Mouse (Mus musculus): Measurements from ENCODE around the gene Mical3. TPM values are rescaled to one million over a fixed set of nuclear protein-coding genes. Genes with fewer than 3 reads are reported as not detected.

The Mical3 gene
- polyA plus RNA-seq, 1 experiment from 2014 or later, result 28.1 TPM

DNA sequence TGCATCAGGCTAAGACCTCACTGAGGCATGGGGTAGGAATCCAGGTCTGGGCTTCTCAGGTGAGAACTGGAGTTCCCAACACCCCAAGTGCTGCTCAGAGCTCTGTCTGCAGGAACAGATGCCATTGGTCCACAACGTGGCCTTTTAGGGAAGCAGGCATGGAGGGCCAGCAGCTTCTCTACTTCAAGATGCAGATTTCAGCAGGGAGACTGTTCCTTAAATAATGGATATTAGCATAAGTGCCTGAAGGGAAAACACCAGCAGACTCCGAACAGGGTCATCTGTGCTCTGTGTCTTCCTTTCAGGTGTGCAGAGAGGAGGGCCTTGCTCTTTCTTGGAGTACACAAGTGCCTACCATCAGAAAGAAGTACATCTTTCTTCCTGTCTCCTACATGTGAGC lies 187.7 kb downstream of the Mical3 start:
- Histone ChIP-seq H3K27ac (replicated peaks) (no peak overlapping the region), H3K4me2 (no peak overlapping the region), H3K4me1 (replicated peaks) (no peaks in the 10 kb centered on the region), H3K36me3 (peaks cover 35% of the 10 kb centered on the region), H3K9ac (no peak overlapping the region), H3K9me3 (no peaks in the 10 kb centered on the region), H3K4me3 (no peak overlapping the region), H3K27me3 (no peaks in the 10 kb centered on the region)
- ATAC-seq (ENCODE audit: low read depth), result no peak
- WGBS, result 82% methylated on average over 2 of the region's 2 CpGs

- Histone ChIP-seq H3K9me3 (no peaks in the 10 kb centered on the region), H3K4me1 (replicated peaks) (no peaks in the 10 kb centered on the region), H3K27ac (replicated peaks) (no peak overlapping the region), H3K27me3 (no peaks in the 10 kb centered on the region), H3K4me2 (no peak overlapping the region), H3K36me3 (peaks cover 27% of the 10 kb centered on the region), H3K9ac (no peak overlapping the region), H3K4me3 (no peak overlapping the region)
- 93% methylated on average over 13 of the region's 13 CpGs for WGBS
- ATAC-seq (ENCODE audit: low read depth), result no peak
Measured at GRCm38 (mm10) chr6:120941575-120941974, 189.2 kb downstream of the Mical3 start.

DNA sequence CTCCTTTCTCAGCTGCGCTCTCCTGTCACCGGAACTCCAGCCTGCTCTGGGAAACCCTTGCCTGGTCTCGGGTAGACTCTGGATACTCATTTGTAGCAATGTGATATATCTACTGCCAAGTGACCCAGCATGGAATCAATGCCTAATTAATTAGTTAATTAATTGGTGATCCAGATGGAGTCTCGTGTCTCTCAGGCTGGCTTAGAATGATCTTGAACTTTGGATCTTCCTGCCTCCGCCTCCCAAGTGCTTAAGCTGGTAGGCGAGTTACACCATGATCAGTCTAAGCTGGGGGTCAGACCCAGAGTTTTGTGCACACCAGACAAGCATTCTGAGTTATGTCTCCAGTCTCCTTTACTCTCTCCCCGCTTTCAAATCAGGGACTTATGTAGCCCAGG lies 189.7 kb downstream of the Mical3 start:
- Histone ChIP-seq H3K4me1 (replicated peaks) (no peaks in the 10 kb centered on the region), H3K27me3 (no peaks in the 10 kb centered on the region), H3K4me2 (no peak overlapping the region), H3K27ac (replicated peaks) (no peak overlapping the region), H3K36me3 (peaks cover 22% of the 10 kb centered on the region), H3K4me3 (no peak overlapping the region), H3K9ac (no peak overlapping the region), H3K9me3 (no peaks in the 10 kb centered on the region)
- no peak for ATAC-seq (ENCODE audit: low read depth)
- WGBS, result 70% methylated on average over 7 of the region's 7 CpGs

DNA sequence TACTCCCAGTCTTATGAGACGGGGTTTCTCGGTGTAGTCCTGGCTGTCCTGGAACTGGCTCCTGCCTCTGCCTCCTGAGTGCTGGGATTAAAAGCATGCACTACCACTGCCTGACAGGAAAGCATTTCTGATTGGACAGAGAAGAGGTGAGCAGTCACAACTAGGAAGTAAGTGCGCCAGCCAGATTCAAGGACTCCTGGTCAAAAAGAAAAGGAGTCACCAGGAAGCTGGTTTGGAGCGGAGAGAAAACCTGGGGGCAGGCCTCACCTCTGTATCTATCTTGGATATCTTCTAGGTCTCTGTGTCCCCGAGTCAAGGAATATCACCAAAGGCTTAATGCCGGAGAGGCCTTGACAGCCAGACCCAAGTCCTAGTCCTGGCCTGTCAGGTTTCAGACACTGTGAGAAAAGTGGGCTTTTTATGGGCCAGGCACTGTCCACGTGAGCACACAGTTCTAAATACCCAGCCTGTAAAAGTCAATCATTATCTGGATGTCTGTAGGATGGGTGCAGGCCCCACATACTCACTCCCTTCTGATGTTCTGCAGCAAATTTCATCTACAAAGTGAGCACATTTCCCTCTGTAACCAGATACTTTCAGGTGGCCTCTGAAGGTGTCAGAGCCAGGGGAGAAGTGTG lies 190.2 kb downstream of the Mical3 start:
- no peak overlapping the region for H3K9ac ChIP-seq
- 86% methylated on average over 7 of the region's 7 CpGs for WGBS

GRCm38 (mm10) chr6:120939783-120940182 lies 191.0 kb downstream of the Mical3 start:
- no peaks in the 10 kb centered on the region for H3K9me3 ChIP-seq
- no peak overlapping the region for H3K27ac ChIP-seq (replicated peaks)
- no peaks in the 10 kb centered on the region for H3K27me3 ChIP-seq
- no peak for ATAC-seq (ENCODE audit: low read depth)
- H3K9ac ChIP-seq, result no peak overlapping the region
- 83% methylated on average over 3 of the region's 3 CpGs for WGBS
- H3K4me3 ChIP-seq, result no peak overlapping the region
- no peak overlapping the region for H3K4me2 ChIP-seq
- H3K36me3 ChIP-seq, result peaks cover 21% of the 10 kb centered on the region
- H3K4me1 ChIP-seq (replicated peaks), result no peaks in the 10 kb centered on the region

More for the DNA sequence above, 190.2 kb downstream of the Mical3 start:
- Histone ChIP-seq H3K36me3 (peaks cover 19% of the 10 kb centered on the region), H3K4me1 (replicated peaks) (no peaks in the 10 kb centered on the region), H3K27me3 (no peaks in the 10 kb centered on the region), H3K9me3 (no peaks in the 10 kb centered on the region), H3K4me3 (no peak overlapping the region), H3K4me2 (no peak overlapping the region), H3K27ac (replicated peaks) (no peak overlapping the region)
- no peak for ATAC-seq (ENCODE audit: low read depth)

DNA sequence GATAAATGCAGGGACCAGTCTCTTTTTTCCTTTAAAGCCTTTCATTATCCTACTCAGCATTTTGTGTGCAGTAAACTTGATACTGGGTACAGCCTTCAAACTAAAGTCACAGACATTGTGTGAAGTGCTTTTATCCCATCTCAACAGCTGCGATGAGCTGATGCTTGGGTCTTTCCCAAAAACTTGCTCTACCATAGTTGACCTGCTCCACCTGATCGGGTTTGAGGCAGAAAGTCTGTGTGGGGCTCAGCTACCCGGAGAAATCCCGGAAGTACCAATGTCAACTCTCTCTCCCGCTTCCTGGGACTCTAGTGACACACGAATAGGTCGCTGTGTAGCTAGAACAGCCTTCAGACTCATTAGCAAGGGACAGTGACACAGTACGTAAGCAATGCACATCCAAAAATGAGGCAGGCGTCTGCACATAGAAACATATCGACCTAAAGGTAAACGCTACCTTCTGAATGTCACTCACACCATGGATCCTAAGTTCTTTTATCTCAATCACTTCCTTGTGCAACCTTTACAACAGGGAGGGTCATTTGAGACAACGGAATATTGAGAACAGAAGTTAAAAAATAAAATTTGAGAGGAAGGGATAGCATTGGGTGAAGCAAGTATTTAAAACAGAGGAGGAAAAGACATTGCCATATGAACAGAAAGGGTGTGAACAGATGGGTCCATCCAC lies 191.9 kb downstream of the Mical3 start:
- no peak overlapping the region for H3K4me3 ChIP-seq
- peaks cover 30% of the 10 kb centered on the region for H3K36me3 ChIP-seq
- no peaks in the 10 kb centered on the region for H3K27me3 ChIP-seq
- no peak overlapping the region for H3K4me2 ChIP-seq
- H3K27ac ChIP-seq (replicated peaks), result no peak overlapping the region
- 95% methylated on average over 12 of the region's 12 CpGs for WGBS
- no peaks in the 10 kb centered on the region for H3K9me3 ChIP-seq
- no peak for ATAC-seq (ENCODE audit: low read depth)
- no peak overlapping the region for H3K9ac ChIP-seq
- no peaks in the 10 kb centered on the region for H3K4me1 ChIP-seq (replicated peaks)

DNA sequence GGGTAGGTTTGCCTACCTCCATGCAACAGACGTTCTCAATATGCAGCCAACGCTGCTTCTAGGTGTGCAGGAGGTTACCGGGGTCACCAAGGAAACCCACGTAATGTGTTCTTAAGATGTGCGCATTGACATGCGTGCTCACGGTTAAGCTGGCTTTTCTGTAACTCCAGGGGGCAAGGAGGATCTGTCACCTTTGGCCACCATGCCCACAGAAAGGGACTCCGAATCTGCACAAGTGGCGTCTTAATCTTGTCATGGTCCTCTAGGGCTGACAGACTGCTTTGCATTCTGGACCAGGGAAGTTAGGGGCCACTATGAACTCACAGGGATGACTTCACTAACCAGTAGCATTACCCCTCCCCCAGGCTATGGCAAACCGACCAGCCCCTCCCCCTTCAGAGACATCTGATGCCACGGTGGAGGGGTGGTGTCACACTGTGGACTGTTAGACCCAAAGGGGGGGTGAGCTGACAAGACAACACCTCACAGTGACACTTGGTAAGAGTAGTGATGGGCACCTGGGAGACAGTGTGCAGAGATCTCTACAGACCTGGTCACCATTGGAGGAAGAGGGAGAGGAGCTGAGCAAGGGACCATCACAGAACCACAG lies 192.7 kb downstream of the Mical3 start:
- H3K4me3 ChIP-seq, result no peak overlapping the region
- WGBS, result 84% methylated on average over 11 of the region's 11 CpGs
- H3K4me2 ChIP-seq, result no peak overlapping the region
- ATAC-seq (ENCODE audit: low read depth), result no peak
- no peaks in the 10 kb centered on the region for H3K4me1 ChIP-seq (replicated peaks)
- no peak overlapping the region for H3K27ac ChIP-seq (replicated peaks)
- no peaks in the 10 kb centered on the region for H3K27me3 ChIP-seq
- peaks cover 36% of the 10 kb centered on the region for H3K36me3 ChIP-seq
- H3K9me3 ChIP-seq, result no peaks in the 10 kb centered on the region
- no peak overlapping the region for H3K9ac ChIP-seq

DNA sequence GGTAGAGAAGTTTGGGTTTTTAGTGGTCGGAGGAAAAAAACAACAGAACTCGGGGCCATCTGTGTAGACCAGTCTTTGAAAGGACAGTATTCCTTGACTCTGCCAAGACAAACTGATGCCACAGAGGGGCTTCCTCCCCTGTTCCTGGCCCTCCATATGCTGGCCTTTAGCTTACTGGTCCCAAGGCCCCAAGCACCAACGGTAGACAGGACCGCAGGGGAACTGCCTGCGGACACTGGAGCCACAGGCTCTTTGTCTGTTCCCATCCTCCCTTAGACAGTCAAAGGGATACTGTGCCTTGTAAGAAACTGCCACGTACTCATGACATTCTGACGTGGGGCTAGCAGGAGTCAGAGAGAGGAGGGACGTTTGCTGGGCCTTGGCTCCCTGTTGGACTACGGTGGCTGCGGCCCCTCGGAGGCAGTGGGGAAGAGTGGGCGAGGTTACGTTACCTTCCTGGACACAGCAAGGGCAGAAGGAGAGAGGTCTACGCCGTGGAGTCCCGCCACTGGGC lies 193.6 kb downstream of the Mical3 start:
- Histone ChIP-seq H3K27ac (replicated peaks) (no peak overlapping the region), H3K4me3 (no peak overlapping the region), H3K36me3 (peaks cover 42% of the 10 kb centered on the region), H3K9me3 (no peaks in the 10 kb centered on the region), H3K4me1 (replicated peaks) (no peaks in the 10 kb centered on the region), H3K9ac (no peak overlapping the region), H3K27me3 (no peaks in the 10 kb centered on the region), H3K4me2 (no peak overlapping the region)
- ATAC-seq (ENCODE audit: low read depth), result no peak
- 82% methylated on average over 16 of the region's 16 CpGs for WGBS

- H3K36me3 ChIP-seq, result peaks cover 58% of the 10 kb centered on the region
- 77% methylated on average over 4 of the region's 4 CpGs for WGBS
- H3K9me3 ChIP-seq, result no peaks in the 10 kb centered on the region
- no peaks in the 10 kb centered on the region for H3K27me3 ChIP-seq
- no peak overlapping the region for H3K27ac ChIP-seq (replicated peaks)
- H3K4me3 ChIP-seq, result no peak overlapping the region
- ATAC-seq (ENCODE audit: low read depth), result no peak
- no peak overlapping the region for H3K4me2 ChIP-seq
- H3K4me1 ChIP-seq (replicated peaks), result no peaks in the 10 kb centered on the region
- no peak overlapping the region for H3K9ac ChIP-seq
Measured at GRCm38 (mm10) chr6:120934176-120934575, 196.6 kb downstream of the Mical3 start.

DNA sequence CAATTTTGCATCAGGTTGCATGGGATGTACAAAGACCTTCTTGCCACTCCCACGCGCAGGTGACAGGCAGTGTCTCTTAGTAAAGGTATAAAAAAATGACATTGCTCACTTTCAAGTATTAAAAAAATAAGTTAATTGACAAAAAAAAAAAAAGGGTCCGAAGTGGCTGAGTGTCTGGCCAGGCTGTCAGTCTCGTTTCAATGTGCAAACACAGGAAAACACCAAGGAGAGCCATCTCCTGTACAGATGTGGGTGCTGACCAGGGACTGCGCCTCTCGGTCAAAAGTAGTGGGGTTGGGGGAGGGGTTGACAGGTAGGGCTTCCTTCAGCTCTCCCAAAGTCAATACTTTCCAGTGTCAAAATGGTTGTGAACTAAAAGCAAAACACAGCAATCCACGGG lies 197.1 kb downstream of the Mical3 start:
- H3K27me3 ChIP-seq, result no peaks in the 10 kb centered on the region
- H3K27ac ChIP-seq (replicated peaks), result no peak overlapping the region
- peaks cover 62% of the 10 kb centered on the region for H3K36me3 ChIP-seq
- no peak overlapping the region for H3K9ac ChIP-seq
- no peaks in the 10 kb centered on the region for H3K4me1 ChIP-seq (replicated peaks)
- no peaks in the 10 kb centered on the region for H3K9me3 ChIP-seq
- 92% methylated on average over 7 of the region's 7 CpGs for WGBS
- no peak for ATAC-seq (ENCODE audit: low read depth)
- H3K4me3 ChIP-seq, result no peak overlapping the region
- no peak overlapping the region for H3K4me2 ChIP-seq

GRCm38 (mm10) chr6:120932597-120932996 lies 198.2 kb downstream of the Mical3 start:
- H3K9me3 ChIP-seq, result no peaks in the 10 kb centered on the region
- no peak overlapping the region for H3K9ac ChIP-seq
- no peak overlapping the region for H3K4me2 ChIP-seq
- no peaks in the 10 kb centered on the region for H3K4me1 ChIP-seq (replicated peaks)
- H3K4me3 ChIP-seq, result no peak overlapping the region
- ATAC-seq (ENCODE audit: low read depth), result no peak
- peaks cover 58% of the 10 kb centered on the region for H3K36me3 ChIP-seq
- 94% methylated on average over 12 of the region's 12 CpGs for WGBS
- no peak overlapping the region for H3K27ac ChIP-seq (replicated peaks)
- no peaks in the 10 kb centered on the region for H3K27me3 ChIP-seq

DNA sequence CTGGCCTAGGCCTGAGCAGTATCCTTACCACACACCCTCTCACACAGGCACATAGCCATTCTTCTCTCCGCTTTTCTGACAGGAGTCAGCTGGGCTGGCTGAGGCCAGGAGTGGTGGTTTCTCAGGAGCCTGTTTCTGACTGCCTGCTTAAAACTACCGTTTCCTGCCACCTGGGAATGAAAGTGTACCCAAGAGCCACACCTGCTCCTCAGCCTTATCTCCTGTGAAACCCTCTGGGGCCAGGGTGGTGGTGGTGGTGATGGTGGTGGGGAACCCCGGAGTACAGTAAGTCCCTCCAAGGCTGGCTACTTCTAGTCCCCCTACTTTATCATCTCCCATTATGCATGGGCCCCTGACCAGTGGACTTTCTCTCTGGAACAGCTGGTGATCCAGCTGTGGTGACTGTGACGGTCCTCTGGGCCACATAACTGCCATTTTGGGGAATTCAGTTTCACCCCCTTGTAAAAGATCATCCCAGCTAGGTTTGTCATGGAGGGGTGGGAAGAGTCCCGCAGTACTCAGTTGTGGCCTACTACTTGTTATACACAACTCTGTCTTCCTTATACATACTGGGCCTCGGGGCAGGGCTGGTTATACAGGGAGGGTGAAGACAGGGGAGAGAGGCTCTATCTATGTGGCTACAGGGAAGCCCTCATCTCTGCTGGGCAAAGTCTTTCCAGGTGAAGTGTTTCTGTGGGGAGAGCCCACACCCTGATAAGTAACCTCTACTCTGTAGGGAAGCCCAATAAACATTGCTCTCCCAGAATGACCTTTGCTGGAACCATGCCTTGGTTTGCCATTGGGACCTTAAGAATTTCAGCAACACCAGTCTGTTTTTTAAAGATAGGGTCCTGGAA lies 200.1 kb downstream of the Mical3 start:
- no peak overlapping the region for H3K4me3 ChIP-seq
- no peak overlapping the region for H3K27ac ChIP-seq (replicated peaks)
- peaks cover 54% of the 10 kb centered on the region for H3K36me3 ChIP-seq

More for the DNA sequence above, 200.1 kb downstream of the Mical3 start:
- ATAC-seq (ENCODE audit: low read depth), result no peak
- H3K4me2 ChIP-seq, result no peak overlapping the region
- H3K27me3 ChIP-seq, result no peaks in the 10 kb centered on the region
- 88% methylated on average over 6 of the region's 6 CpGs for WGBS
- no peak overlapping the region for H3K9ac ChIP-seq
- no peaks in the 10 kb centered on the region for H3K4me1 ChIP-seq (replicated peaks)
- H3K9me3 ChIP-seq, result no peaks in the 10 kb centered on the region
